Mouse (Mus musculus) liver, embryonic 14.5 days (tissue): ENCODE measurements around the gene Ifngr1. TPM values are rescaled to one million over a fixed set of nuclear protein-coding genes. Genes with fewer than 3 reads are reported as not detected.

Source experiments
- ATAC-seq: fragments of 200-750 bp; cut with Nextera tagmentation; 2 replicates; pipeline ENCODE4 v1.8.0; 2017; ENCODE audit warnings: moderate number of reproducible peaks, mild to moderate bottlenecking, moderate library complexity; ENCODE audit not compliant: insufficient read depth
- DNase-seq, 3 experiments: peaks; one replicate each; pipeline ENCODE4 v3.0.0-alpha.2; 2012 to 2013; ENCODE audit warnings: low read depth in 3 of 3, low spot score in 3 of 3
- H3K27ac ChIP-seq: fragments of 300-500 bp; sonication (generic); 2 replicates; pipeline ENCODE4 v1.5.1; 2014; ENCODE audit warnings: moderate library complexity, mild to moderate bottlenecking, control low read depth, inconsistent platforms
- H3K27me3 ChIP-seq: fragments of 300-500 bp; sonication (generic); 2 replicates; pipeline ENCODE4 v1.6.1; 2014; ENCODE audit warnings: mild to moderate bottlenecking, low read length, moderate library complexity; ENCODE audit not compliant: control insufficient read depth, insufficient read depth
- H3K36me3 ChIP-seq: fragments of 300-500 bp; sonication (generic); replicated peaks from 2 replicates; pipeline ENCODE4 v1.6.1; 2014; ENCODE audit warnings: low read depth; ENCODE audit not compliant: control insufficient read depth, insufficient read depth
- H3K4me1 ChIP-seq, 2 experiments: fragments of 200-500 bp in 1 of 2; fragments of 300-500 bp in 1 of 2; sonication (generic) in 1 of 2; replicated peaks; 2 replicates each; pipeline ENCODE4 v1.6.1; 2012 to 2014; ENCODE audit warnings: antibody characterized with exemption in 1 of 2, inconsistent platforms in 1 of 2, low read length in 1 of 2; ENCODE audit not compliant: control insufficient read depth in 2 of 2, insufficient read depth in 2 of 2
- H3K4me2 ChIP-seq: fragments of 300-500 bp; sonication (generic); 2 replicates; pipeline ENCODE4 v1.6.1; 2014; ENCODE audit warnings: low read depth, mild to moderate bottlenecking, control low read depth, moderate library complexity
- H3K4me3 ChIP-seq, 2 experiments: fragments of 200-500 bp in 1 of 2; fragments of 300-500 bp in 1 of 2; sonication (generic) in 1 of 2; 2 replicates each; pipeline ENCODE4 v1.5.1; 2012 to 2014; ENCODE audit warnings: low read depth in 2 of 2, low read length in 2 of 2, mild to moderate bottlenecking in 2 of 2, control low read depth in 1 of 2, inconsistent platforms in 1 of 2, moderate library complexity in 1 of 2; ENCODE audit not compliant: insufficient read depth in 1 of 2
- H3K9ac ChIP-seq: fragments of 300-500 bp; sonication (generic); replicated peaks from 2 replicates; pipeline ENCODE4 v1.6.1; 2014; ENCODE audit warnings: mild to moderate bottlenecking, control low read depth, moderate library complexity
- H3K9me3 ChIP-seq: fragments of 300-500 bp; sonication (generic); 2 replicates; pipeline ENCODE4 v1.6.1; 2016; ENCODE audit warnings: low read length, mixed read lengths; ENCODE audit not compliant: control insufficient read depth
- CTCF ChIP-seq: IDR thresholded peaks from 2 replicates; pipeline ENCODE4 v1.5.1; 2016; ENCODE audit warnings: antibody characterized with exemption, low read depth, control low read depth
- EP300 ChIP-seq: IDR thresholded peaks from 2 replicates; pipeline ENCODE4 v1.6.1; 2016; ENCODE audit warnings: antibody characterized with exemption, low read depth
- WGBS: fragments of 180-500 bp; shearing (Covaris S2); extraction: QIAGEN DNeasy Blood & Tissue Kit; methylation state at CpG from one replicate; pipeline ENCODE4 v1.1.7; 2014; ENCODE audit not compliant: insufficient replicate concordance; 5-methylcytosine and 5-hydroxymethylcytosine counted together
- polyA plus RNA-seq, 2 experiments: library from polyadenylated mRNA; depleted of rRNA in 1 of 2; stranded (reverse) in 1 of 2; unstranded in 1 of 2; fragments of >200 nt; fragmentation: Nextera tagmentation in 1 of 2; extraction: Ambion mirVana in 1 of 2; gene quantifications; 2 replicates each; pipeline versions ENCODE4 v1.2.1 to v1.2.3; 2012 to 2014

Gene Ifngr1
- polyA plus RNA-seq, 2 experiments, result 17.1 to 39.5 TPM

- DNase-seq, result no peak
- H3K27ac ChIP-seq, result no peak overlapping the region
- TF ChIP-seq EP300 (no peak), CTCF (no peak)
These were observed 53.4 kb downstream of the Ifngr1 start for GRCm38 (mm10) chr10:19645119-19645518.

GRCm38 (mm10) chr10:19657426-19657825 is 65.7 kb downstream of the Ifngr1 start:
- no peak for DNase-seq
- no peaks in the 10 kb centered on the region for H3K9me3 ChIP-seq
- H3K4me3 ChIP-seq, result no peak overlapping the region
- no peaks in the 10 kb centered on the region for H3K36me3 ChIP-seq
- no peak overlapping the region for H3K27ac ChIP-seq
- no peaks in the 10 kb centered on the region for H3K4me1 ChIP-seq
- TF ChIP-seq CTCF (no peak), EP300 (no peak)
- no peak overlapping the region for H3K4me2 ChIP-seq
- WGBS, result 70% methylated on average over 9 of the region's 9 CpGs
- H3K9ac ChIP-seq, result no peak overlapping the region
- no peak for ATAC-seq
- no peaks in the 10 kb centered on the region for H3K27me3 ChIP-seq

More at GRCm38 (mm10) chr10:19645119-19645518, 53.4 kb downstream of the Ifngr1 start:
- Histone ChIP-seq H3K9me3 (no peaks in the 10 kb centered on the region), H3K36me3 (no peaks in the 10 kb centered on the region), H3K4me2 (no peak overlapping the region), H3K4me1 (no peaks in the 10 kb centered on the region), H3K4me3 (no peak overlapping the region), H3K9ac (no peak overlapping the region), H3K27me3 (no peaks in the 10 kb centered on the region)
- 57% methylated on average over 2 of the region's 2 CpGs for WGBS
- no peak for ATAC-seq

Other genes with a start within 250 kb of the Ifngr1 start
- not detected in 2 replicates for gene Olig3, start 235.4 kb upstream of the Ifngr1 start, polyA plus RNA-seq (2012; rRNA removed)
- gene Olig3, start 235.4 kb upstream of the Ifngr1 start, polyA plus RNA-seq (2014; fragmentation: Nextera tagmentation; extraction: Ambion mirVana), result not detected in 2 replicates
- gene Il22ra2, start 30.0 kb downstream of the Ifngr1 start, polyA plus RNA-seq (2012; rRNA removed), result 0.01 and 0.03 TPM in 2 replicates
- gene Il22ra2, start 30.0 kb downstream of the Ifngr1 start, polyA plus RNA-seq (2014; fragmentation: Nextera tagmentation; extraction: Ambion mirVana), result 0.08 and 0.18 TPM in 2 replicates
- gene Il20ra, start 120.6 kb downstream of the Ifngr1 start, polyA plus RNA-seq (2012; rRNA removed), result 0.06 TPM in 1 of 2 replicates, not detected in the other
- gene Il20ra, start 120.6 kb downstream of the Ifngr1 start, polyA plus RNA-seq (2014; fragmentation: Nextera tagmentation; extraction: Ambion mirVana), result 0.10 TPM in 1 of 2 replicates, not detected in the other